Mouse (Mus musculus) intestine, embryonic 14.5 days (tissue): ENCODE measurements around the gene Nelfa. TPM values are rescaled to one million over a fixed set of nuclear protein-coding genes. Genes with fewer than 3 reads are reported as not detected.
"Not testable (repeated sequence)": the region's sequence is repeated elsewhere in the genome, so short reads cannot be mapped to it uniquely, and the experiment has no call there.

Experiments
- ATAC-seq: fragments of 200-750 bp; cut with Nextera tagmentation; replicated peaks from 2 replicates; pipeline ENCODE4 v1.8.0; 2017; ENCODE audit warnings: low read depth, moderate number of reproducible peaks, moderate TSS enrichment, moderate library complexity; ENCODE audit not compliant: low FRiP score, low TSS enrichment
- DNase-seq: peaks from one replicate; pipeline ENCODE4 v3.0.0-alpha.2; 2018; ENCODE audit warnings: low spot score
- H3K27ac ChIP-seq: fragments of 300-500 bp; sonication (generic); 2 replicates; pipeline ENCODE4 v1.5.1; 2014; ENCODE audit warnings: low read depth, mild to moderate bottlenecking, control low read depth
- H3K27me3 ChIP-seq: fragments of 300-500 bp; sonication (generic); replicated peaks from 2 replicates; pipeline ENCODE4 v1.6.1; 2014; ENCODE audit warnings: low read length, control low read depth; ENCODE audit not compliant: control insufficient read depth, insufficient read depth
- H3K36me3 ChIP-seq: fragments of 300-500 bp; sonication (generic); 2 replicates; pipeline ENCODE4 v1.6.1; 2014; ENCODE audit warnings: low read length, control low read depth; ENCODE audit not compliant: control insufficient read depth, insufficient read depth
- H3K4me1 ChIP-seq: fragments of 300-500 bp; sonication (generic); replicated peaks from 2 replicates; pipeline ENCODE4 v1.6.1; 2014; ENCODE audit warnings: low read length, control low read depth, mixed read lengths; ENCODE audit not compliant: control insufficient read depth, insufficient read depth
- H3K4me2 ChIP-seq: fragments of 300-500 bp; sonication (generic); 2 replicates; pipeline ENCODE4 v1.6.1; 2014; ENCODE audit warnings: low read length
- H3K4me3 ChIP-seq: fragments of 300-500 bp; sonication (generic); 2 replicates; pipeline ENCODE4 v1.5.1; 2014; ENCODE audit warnings: low read depth, low read length, control low read depth, mixed read lengths
- H3K9ac ChIP-seq: fragments of 300-500 bp; sonication (generic); 2 replicates; pipeline ENCODE4 v1.6.1; 2014; ENCODE audit warnings: mild to moderate bottlenecking, low read length
- H3K9me3 ChIP-seq: fragments of 300-500 bp; sonication (generic); 2 replicates; pipeline ENCODE4 v1.6.1; 2016; ENCODE audit warnings: low read length, control low read depth; ENCODE audit not compliant: control insufficient read depth
- WGBS: fragments of 180-500 bp; shearing (Covaris S2); extraction: QIAGEN DNeasy Blood & Tissue Kit; methylation state at CpG from one replicate; pipeline ENCODE4 v1.1.7; 2014; 5-methylcytosine and 5-hydroxymethylcytosine counted together
- polyA plus RNA-seq: library from polyadenylated mRNA; unstranded; fragments of >200 nt; fragmentation: Nextera tagmentation; extraction: Ambion mirVana; gene quantifications from 2 replicates; pipeline ENCODE4 v1.2.1, GENCODE M21; 2014

Nelfa gene
- polyA plus RNA-seq, 1 experiment from 2014 or later = 53.9 TPM

GRCm38 (mm10) chr5:33953471-33954185, 17.4 kb upstream of the Nelfa start:
- no peak for ATAC-seq

GRCm38 (mm10) chr5:33948314-33948713, 12.1 kb upstream of the Nelfa start:
- Histone ChIP-seq H3K27me3 (no peaks in the 10 kb centered on the region), H3K4me1 (no peaks in the 10 kb centered on the region), H3K9me3 (peaks cover 15% of the 10 kb centered on the region; the same call in 1 of the 2 replicates), H3K4me2 (no peak overlapping the region), H3K27ac (no peak overlapping the region), H3K9ac (no peak overlapping the region), H3K4me3 (no peak overlapping the region), H3K36me3 (no peaks in the 10 kb centered on the region)
- no peak for ATAC-seq
- no peak for DNase-seq
- WGBS = 89% methylated on average over 4 of the region's 4 CpGs

More at GRCm38 (mm10) chr5:33953471-33954185, 17.4 kb upstream of the Nelfa start:
- no peak for DNase-seq
- no peak overlapping the region for H3K4me3 ChIP-seq
- H3K4me1 ChIP-seq = no peaks in the 10 kb centered on the region
- no peaks in the 10 kb centered on the region for H3K36me3 ChIP-seq
- peaks cover 9% of the 10 kb centered on the region for H3K9me3 ChIP-seq
- H3K27ac ChIP-seq = no peak overlapping the region
- 88% methylated on average over 15 of the region's 17 CpGs for WGBS
- no peak overlapping the region for H3K4me2 ChIP-seq
- H3K9ac ChIP-seq = no peak overlapping the region
- H3K27me3 ChIP-seq = no peaks in the 10 kb centered on the region

- WGBS = 92% methylated on average over 16 of the region's 16 CpGs
- not testable (repeated sequence) for H3K4me3 ChIP-seq, H3K27ac ChIP-seq, ATAC-seq, DNase-seq, H3K36me3 ChIP-seq, H3K4me1 ChIP-seq, H3K9ac ChIP-seq, H3K27me3 ChIP-seq, H3K4me2 ChIP-seq
- H3K9me3 ChIP-seq = peaks cover 19% of the 10 kb centered on the region; the same call in 1 of the 2 replicates
Observed at GRCm38 (mm10) chr5:33947035-33947434, 10.8 kb upstream of the Nelfa start.

GRCm38 (mm10) chr5:33938448-33938847, 2.2 kb upstream of the Nelfa start:
- Histone ChIP-seq H3K27me3 (no peaks in the 10 kb centered on the region), H3K27ac (no peak overlapping the region), H3K9me3 (peaks cover 15% of the 10 kb centered on the region), H3K9ac (no peak overlapping the region), H3K4me3 (no peak overlapping the region), H3K4me2 (no peak overlapping the region), H3K36me3 (no peaks in the 10 kb centered on the region; the same call in 1 of the 2 replicates), H3K4me1 (peaks cover 16% of the 10 kb centered on the region)
- 92% methylated on average over 3 of the region's 3 CpGs for WGBS
- ATAC-seq (no peak), DNase-seq (no peak)

- peak overlapping the region; percentile 56; the same call in 1 of the 2 replicates for H3K9ac ChIP-seq
- DNase-seq (no peak), ATAC-seq (no peak)
- H3K4me3 ChIP-seq = peak overlapping the region; percentile 94
- H3K9me3 ChIP-seq = peaks cover 13% of the 10 kb centered on the region
- peak overlapping the region; percentile 83 for H3K4me2 ChIP-seq
- peaks cover 16% of the 10 kb centered on the region for H3K4me1 ChIP-seq
- H3K27me3 ChIP-seq = no peaks in the 10 kb centered on the region
- H3K36me3 ChIP-seq = peaks cover 3% of the 10 kb centered on the region
- WGBS = 98% methylated on average over 2 of the region's 2 CpGs
- no peak overlapping the region for H3K27ac ChIP-seq
Observed at GRCm38 (mm10) chr5:33937230-33937629, 1.0 kb upstream of the Nelfa start.

- under 1% methylated on average over 39 of the region's 39 CpGs for WGBS
- Histone ChIP-seq H3K9ac (peak overlapping the region; percentile 92), H3K4me2 (peak overlapping the region; percentile 70), H3K27ac (peak overlapping the region; percentile 93), H3K36me3 (peaks cover 5% of the 10 kb centered on the region), H3K4me3 (peak overlapping the region; percentile 94), H3K27me3 (no peaks in the 10 kb centered on the region), H3K9me3 (peaks cover 5% of the 10 kb centered on the region; the same call in 1 of the 2 replicates), H3K4me1 (peaks cover 16% of the 10 kb centered on the region)
- ATAC-seq = peak; percentile 71
- no peak for DNase-seq
Observed at GRCm38 (mm10) chr5:33935700-33936111, 507 bp downstream of the Nelfa start.

- ATAC-seq = no peak
Observed at GRCm38 (mm10) chr5:33934877-33935276, 1.3 kb downstream of the Nelfa start.

GRCm38 (mm10) chr5:33934081-33934480, 2.1 kb downstream of the Nelfa start:
- Histone ChIP-seq H3K4me1 (peaks cover 16% of the 10 kb centered on the region), H3K27ac (no peak overlapping the region), H3K4me2 (peak overlapping the region; percentile 70), H3K27me3 (no peaks in the 10 kb centered on the region), H3K9me3 (0 out of 2 replicates have a peak, but pooled peaks cover 8% of the 10 kb centered on the region), H3K36me3 (peaks cover 19% of the 10 kb centered on the region), H3K9ac (no peak overlapping the region), H3K4me3 (peak overlapping the region; percentile 94; the same call in 1 of the 2 replicates)
- WGBS = 78% methylated on average over 2 of the region's 2 CpGs
- no peak for DNase-seq
- ATAC-seq = no peak

More at GRCm38 (mm10) chr5:33934877-33935276, 1.3 kb downstream of the Nelfa start:
- DNase-seq = no peak
- no peaks in the 10 kb centered on the region for H3K27me3 ChIP-seq
- H3K9me3 ChIP-seq = peaks cover 4% of the 10 kb centered on the region; the same call in 1 of the 2 replicates
- no peak overlapping the region for H3K9ac ChIP-seq
- H3K4me2 ChIP-seq = peak overlapping the region; percentile 70
- peaks cover 11% of the 10 kb centered on the region for H3K36me3 ChIP-seq
- peak overlapping the region; percentile 94 for H3K4me3 ChIP-seq
- no peak overlapping the region for H3K27ac ChIP-seq
- peaks cover 16% of the 10 kb centered on the region for H3K4me1 ChIP-seq
- WGBS = 79% methylated on average over 7 of the region's 7 CpGs
